Mouse (Mus musculus) MEL (cell line): Measurements from ENCODE around the gene Tmed8. TPM values are rescaled to one million over a fixed set of nuclear protein-coding genes. Genes with fewer than 3 reads are reported as not detected.

Experiments
- DNase-seq: peaks from one replicate; pipeline ENCODE4 v3.0.0; 2011; ENCODE audit warnings: low read depth, low spot score
- H3K27ac ChIP-seq: 2 replicates; pipeline ENCODE4 v1.5.1; 2012; ENCODE audit warnings: low read depth, mild to moderate bottlenecking, control low read depth, low read length, moderate library complexity; ENCODE audit not compliant: control insufficient read depth
- H3K27me3 ChIP-seq, 2 experiments: fragments of 150-350 bp in 1 of 2; sonication (generic) in 1 of 2; 2 replicates each; pipeline ENCODE4 v1.6.1; 2012; ENCODE audit warnings: low read length in 2 of 2, mild to moderate bottlenecking in 2 of 2, improper control_type of control experiment in 1 of 2, moderate library complexity in 1 of 2; ENCODE audit not compliant: insufficient read depth in 2 of 2, control insufficient read depth in 1 of 2
- H3K36me3 ChIP-seq, 2 experiments: 2 replicates each; pipeline ENCODE4 v1.6.1; 2012 to 2014; ENCODE audit warnings: low read length in 2 of 2, improper control_type of control experiment in 1 of 2, inconsistent platforms in 1 of 2, mild to moderate bottlenecking in 1 of 2; ENCODE audit not compliant: insufficient read depth in 2 of 2, control insufficient read depth in 1 of 2
- H3K4me1 ChIP-seq, 2 experiments: fragments of 150-350 bp in 1 of 2; sonication (generic) in 1 of 2; 2 replicates each; pipeline ENCODE4 v1.6.1; 2012; ENCODE audit warnings: low read length in 2 of 2, improper control_type of control experiment in 1 of 2, mild to moderate bottlenecking in 1 of 2; ENCODE audit not compliant: insufficient read depth in 2 of 2, control insufficient read depth in 1 of 2
- H3K4me3 ChIP-seq, 2 experiments: fragments of 150-350 bp in 1 of 2; sonication (generic) in 1 of 2; 2 replicates each; pipeline ENCODE4 v1.5.1; 2012; ENCODE audit warnings: low read depth in 2 of 2, low read length in 2 of 2, mild to moderate bottlenecking in 2 of 2, moderate library complexity in 2 of 2, control low read depth in 1 of 2, improper control_type of control experiment in 1 of 2; ENCODE audit not compliant: control insufficient read depth in 1 of 2, insufficient read depth in 1 of 2
- H3K79me2 ChIP-seq: 2 replicates; pipeline ENCODE4 v1.6.1; 2012; ENCODE audit warnings: mild to moderate bottlenecking, low read length, moderate library complexity; ENCODE audit not compliant: control insufficient read depth, poor library complexity, insufficient read depth
- H3K9ac ChIP-seq: 2 replicates; pipeline ENCODE4 v1.6.1; 2012; ENCODE audit warnings: low read depth, mild to moderate bottlenecking, control low read depth, low read length, moderate library complexity; ENCODE audit not compliant: control insufficient read depth, poor library complexity, severe bottlenecking
- H3K9me3 ChIP-seq: fragments of 150-350 bp; sonication (generic); replicated peaks from 2 replicates; pipeline ENCODE4 v1.6.1; 2012; ENCODE audit warnings: mild to moderate bottlenecking, low read length, improper control_type of control experiment, moderate library complexity; ENCODE audit not compliant: insufficient read depth
- BHLHE40 ChIP-seq: IDR thresholded peaks from 2 replicates; pipeline ENCODE4 v1.6.1; 2012; ENCODE audit warnings: low read depth, mild to moderate bottlenecking, inconsistent platforms, low read length, improper control_type of control experiment, borderline replicate concordance
- ELF1 ChIP-seq: IDR thresholded peaks from 2 replicates; pipeline ENCODE4 v1.6.1; 2014; ENCODE audit warnings: low read depth, mild to moderate bottlenecking, inconsistent platforms, low read length, improper control_type of control experiment, moderate library complexity
- EP300 ChIP-seq, 2 experiments: IDR thresholded peaks; 2 replicates each; pipeline ENCODE4 v1.6.1; 2011; ENCODE audit warnings: improper control_type of control experiment in 2 of 2, low read length in 2 of 2, low read depth in 1 of 2, mild to moderate bottlenecking in 1 of 2
- HCFC1 ChIP-seq: IDR thresholded peaks from 2 replicates; pipeline ENCODE4 v1.6.1; 2012; ENCODE audit warnings: low read depth, mild to moderate bottlenecking, inconsistent platforms, low read length, improper control_type of control experiment, moderate library complexity
- JUND ChIP-seq: IDR thresholded peaks from 2 replicates; pipeline ENCODE4 v1.6.1; 2011; ENCODE audit warnings: low read depth, mild to moderate bottlenecking, improper control_type of control experiment, low read length
- KAT2A ChIP-seq: conservative IDR thresholded peaks from 2 replicates; pipeline ENCODE4 v1.6.1; 2012; ENCODE audit warnings: low read depth, low read length, improper control_type of control experiment, inconsistent platforms
- MAFK ChIP-seq: IDR thresholded peaks from 2 replicates; pipeline ENCODE4 v1.6.1; 2011; ENCODE audit warnings: low read depth, mild to moderate bottlenecking, low read length, improper control_type of control experiment, borderline replicate concordance
- MAZ ChIP-seq: IDR thresholded peaks from 2 replicates; pipeline ENCODE4 v1.6.1; 2012; ENCODE audit warnings: low read depth, mild to moderate bottlenecking, inconsistent platforms, low read length, improper control_type of control experiment
- MEF2A ChIP-seq: IDR thresholded peaks from 2 replicates; pipeline ENCODE4 v1.6.1; 2014; ENCODE audit warnings: low read depth, mild to moderate bottlenecking, inconsistent platforms, low read length, improper control_type of control experiment; ENCODE audit not compliant: poor library complexity, insufficient replicate concordance, severe bottlenecking; ENCODE audit errors: extremely low read depth
- NELFE ChIP-seq: IDR thresholded peaks from 2 replicates; pipeline ENCODE4 v1.6.1; 2011; ENCODE audit warnings: low read depth, low read length, improper control_type of control experiment
- NRF1 ChIP-seq: IDR thresholded peaks from 2 replicates; pipeline ENCODE4 v1.6.1; 2014; ENCODE audit warnings: low read depth, mild to moderate bottlenecking, inconsistent platforms, low read length, improper control_type of control experiment, moderate library complexity; ENCODE audit not compliant: poor library complexity, insufficient read depth, severe bottlenecking
- POLR2AphosphoS2 ChIP-seq: IDR thresholded peaks from 2 replicates; pipeline ENCODE4 v1.6.1; 2011; ENCODE audit warnings: low read length, improper control_type of control experiment
- RAD21 ChIP-seq: IDR thresholded peaks from 2 replicates; pipeline ENCODE4 v1.6.1; 2011; ENCODE audit warnings: mild to moderate bottlenecking, low read depth, low read length, improper control_type of control experiment
- RCOR1 ChIP-seq: IDR thresholded peaks from 2 replicates; pipeline ENCODE4 v1.6.1; 2012; ENCODE audit warnings: low read depth, mild to moderate bottlenecking, inconsistent platforms, low read length, improper control_type of control experiment
- SIN3A ChIP-seq: IDR thresholded peaks from 2 replicates; pipeline ENCODE4 v1.6.1; 2012; ENCODE audit warnings: low read length, improper control_type of control experiment, inconsistent platforms
- TBP ChIP-seq: IDR thresholded peaks from 2 replicates; pipeline ENCODE4 v1.8.0; 2011; ENCODE audit warnings: low read depth, low read length, improper control_type of control experiment
- USF2 ChIP-seq, 2 experiments: IDR thresholded peaks; 2 replicates each; pipeline ENCODE4 v1.6.1; 2011 to 2012; ENCODE audit warnings: improper control_type of control experiment in 2 of 2, low read length in 2 of 2, borderline replicate concordance in 1 of 2, inconsistent platforms in 1 of 2, low read depth in 1 of 2, mild to moderate bottlenecking in 1 of 2; ENCODE audit not compliant: insufficient read depth in 1 of 2
- polyA plus RNA-seq, 2 experiments: library from polyadenylated mRNA; stranded (reverse) in 1 of 2; unstranded in 1 of 2; fragments of >175 nt in 1 of 2; fragments of >200 nt in 1 of 2; gene quantifications; 2 replicates each; pipeline versions ENCODE4 v1.2.1 to v1.2.4; 2012; ENCODE audit warnings: low replicate concordance in 2 of 2, low read depth in 1 of 2; ENCODE audit not compliant: insufficient read length in 2 of 2, insufficient read depth in 1 of 2, missing spikeins in 1 of 2
- total RNA-seq: library from RNA; depleted of rRNA; stranded (reverse); fragments of 300-350 nt; gene quantifications from 2 replicates; pipeline ENCODE4 v1.2.3, GENCODE M21; 2012

Tmed8 gene
- total and polyA plus RNA-seq, 3 experiments = 5.0 to 6.9 TPM; not detected in 1

DNA sequence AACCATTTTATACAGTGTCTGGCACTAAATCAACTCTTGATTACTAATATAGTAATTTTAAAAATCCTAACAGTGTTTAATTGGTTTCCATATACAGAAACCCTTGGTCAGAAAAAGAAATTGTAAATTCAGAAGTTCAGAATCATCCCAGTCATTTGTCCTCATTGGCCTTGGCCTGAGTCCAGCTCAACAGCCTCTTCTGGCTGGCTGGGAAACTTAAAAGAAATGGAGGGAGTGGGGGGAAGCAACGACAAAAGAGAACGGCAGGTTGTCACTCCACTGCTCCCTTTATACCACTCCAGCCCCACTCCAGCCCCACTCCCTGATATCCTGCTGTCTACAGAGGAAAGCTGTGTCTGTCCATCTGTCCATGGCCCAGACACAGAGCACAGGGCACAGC lies 69.1 kb downstream of the Tmed8 start:
- H3K9ac ChIP-seq = no peak overlapping the region
- H3K9me3 ChIP-seq = no peaks in the 10 kb centered on the region
- no peak overlapping the region for H3K27ac ChIP-seq
- H3K79me2 ChIP-seq = no peaks in the 10 kb centered on the region
- DNase-seq = no peak
- TF ChIP-seq KAT2A (no peak), POLR2AphosphoS2 (no peak), USF2 (IDR thresholded peaks at IDR 0.05; ENCODE audit: borderline replicate concordance in 1 of 2, insufficient read depth in 1 of 2, low read depth in 1 of 2, low read length in 2 of 2) (no peak), NELFE (no peak)
- no peak overlapping the region for H3K4me3 ChIP-seq
- H3K4me1 ChIP-seq = peaks cover 2 to 10% of the 10 kb centered on the region in 2 experiments; a peak in 3 of 4 replicates
- H3K36me3 ChIP-seq = peaks cover 0 to 9% of the 10 kb centered on the region in 2 experiments; a peak in 2 of 4 replicates
- no peaks in the 10 kb centered on the region for H3K27me3 ChIP-seq

GRCm38 (mm10) chr12:87130224-87130623 lies 70.0 kb downstream of the Tmed8 start:
- peaks cover 2 to 10% of the 10 kb centered on the region in 2 experiments; a peak in 3 of 4 replicates for H3K4me1 ChIP-seq
- no peak overlapping the region for H3K4me3 ChIP-seq
- no peak overlapping the region for H3K27ac ChIP-seq
- H3K9ac ChIP-seq = no peak overlapping the region
- no peaks in the 10 kb centered on the region for H3K9me3 ChIP-seq
- H3K36me3 ChIP-seq = peaks cover 0 to 9% of the 10 kb centered on the region in 2 experiments; a peak in 2 of 4 replicates
- H3K27me3 ChIP-seq = no peaks in the 10 kb centered on the region
- H3K79me2 ChIP-seq = no peaks in the 10 kb centered on the region
- DNase-seq = no peak
- TF ChIP-seq BHLHE40 = no peak
- TF ChIP-seq MAFK = no peak
- TF ChIP-seq SIN3A = no peak
- TF ChIP-seq TBP = no peak

DNA sequence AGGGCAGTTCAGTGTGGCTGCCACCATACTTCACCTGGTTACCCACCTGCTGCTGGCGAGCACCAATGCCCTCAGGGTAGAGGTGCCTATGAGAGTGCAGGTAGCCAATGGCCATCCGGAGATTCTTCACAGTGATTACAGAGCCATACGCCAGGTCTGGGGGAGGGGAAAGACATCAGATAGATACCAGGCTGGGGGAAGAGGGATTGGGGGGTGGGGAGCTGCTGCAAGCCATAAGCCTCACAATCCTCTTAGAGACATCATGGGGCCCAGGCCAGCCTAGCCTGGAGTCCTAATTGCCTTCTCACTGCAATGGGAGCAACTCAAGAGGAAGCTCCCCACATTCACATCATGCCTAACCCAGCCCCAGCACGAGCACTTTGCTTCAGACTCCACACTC lies 73.0 kb downstream of the Tmed8 start:
- DNase-seq = no peak
- no peak overlapping the region for H3K4me3 ChIP-seq
- peaks cover 0 to 5% of the 10 kb centered on the region in 2 experiments; a peak in 2 of 4 replicates for H3K36me3 ChIP-seq
- no peak overlapping the region for H3K27ac ChIP-seq
- no peaks in the 10 kb centered on the region for H3K79me2 ChIP-seq
- no peak overlapping the region for H3K9ac ChIP-seq
- peaks cover 0 to 11% of the 10 kb centered on the region in 2 experiments; a peak in 3 of 4 replicates for H3K4me1 ChIP-seq
- TF ChIP-seq BHLHE40 = no peak
- no peak for TF ChIP-seq ELF1
- no peak for TF ChIP-seq MAFK
- no peak for TF ChIP-seq RCOR1
- TF ChIP-seq MAZ = no peak
- no peak for TF ChIP-seq MEF2A
- TF ChIP-seq RAD21 = no peak
- TF ChIP-seq EP300 (IDR thresholded peaks at IDR 0.05; ENCODE audit: low read depth in 1 of 2, low read length in 2 of 2) = no peak
- TF ChIP-seq HCFC1 = no peak
- TF ChIP-seq JUND = no peak
- TF ChIP-seq NELFE = no peak
- TF ChIP-seq NRF1 = no peak
- H3K27me3 ChIP-seq = no peaks in the 10 kb centered on the region
- H3K9me3 ChIP-seq = no peaks in the 10 kb centered on the region
